Mouse (Mus musculus) thymus, postnatal 14 days (tissue): ENCODE measurements around the gene Zfp697.

Experiments
- DNase-seq: peaks from one replicate; pipeline ENCODE4 v3.0.0; 2021

Gene Zfp697

DNA sequence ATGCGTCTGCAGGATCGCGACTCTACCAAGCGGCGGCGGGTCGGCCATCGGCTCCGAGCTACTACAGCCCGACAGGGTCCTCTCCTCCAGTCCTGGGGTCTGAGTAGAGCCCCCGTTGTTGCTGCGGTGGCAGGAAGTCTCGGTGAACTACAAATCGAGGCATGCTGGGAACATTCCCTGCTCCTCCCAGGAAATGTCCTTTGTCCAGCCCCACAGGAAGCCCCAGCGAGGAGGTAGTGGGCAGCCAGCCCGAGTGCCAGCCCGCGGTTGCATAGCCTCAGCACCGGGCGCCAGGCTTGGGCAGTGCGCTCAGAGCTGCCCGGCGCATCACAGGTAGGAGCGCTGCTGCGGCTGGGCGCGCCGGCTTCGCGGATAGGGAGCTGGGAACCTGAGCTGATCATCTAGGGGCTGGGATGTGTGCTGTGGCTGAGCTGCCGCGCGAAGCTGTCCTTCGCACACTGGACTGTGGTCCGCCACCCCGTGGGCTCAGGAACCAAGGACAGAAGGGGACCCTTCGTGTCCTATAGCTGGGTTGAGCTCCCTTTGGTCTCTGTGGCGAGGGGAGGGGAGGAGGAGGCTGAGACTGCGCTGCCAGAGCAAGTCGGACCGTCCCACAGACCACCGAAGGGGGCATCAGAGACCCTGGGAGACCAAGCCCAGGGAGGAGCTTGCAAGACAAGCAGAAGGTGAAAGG, at the start of gene Zfp697:
TSS of gene Zfp697 (plus strand) at position 216 of the 694 bp plus-strand sequence.
- no peak for DNase-seq

- DNase-seq = no peak
Observed at GRCm38 (mm10) chr3:98334010-98334409, 48.3 kb upstream of the Zfp697 start.

GRCm38 (mm10) chr3:98335331-98335730, 46.9 kb upstream of the Zfp697 start:
- no peak for DNase-seq

DNA sequence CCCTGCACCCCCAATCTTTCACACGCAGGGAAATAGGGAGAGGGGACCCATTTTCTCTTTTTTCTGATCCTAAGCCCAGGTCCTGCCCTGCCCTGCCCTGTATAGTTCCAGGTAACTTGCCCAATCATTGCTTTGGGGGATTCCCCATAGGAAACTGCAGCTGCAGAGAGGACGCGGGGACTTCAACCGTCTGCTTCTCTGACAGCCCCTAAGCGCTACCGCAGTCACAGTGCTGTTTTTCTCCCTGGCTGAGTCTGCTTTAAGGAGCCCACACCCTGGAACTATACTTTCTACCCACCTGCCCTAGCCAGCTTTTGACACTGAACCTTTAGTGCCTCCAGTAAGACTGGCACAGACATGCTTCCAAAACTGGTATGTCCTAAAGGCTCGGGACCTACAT, 46.4 kb upstream of the Zfp697 start:
- DNase-seq = peak; percentile 61

GRCm38 (mm10) chr3:98336661-98337654, 45.3 kb upstream of the Zfp697 start:
- no peak for DNase-seq

- peak; percentile 63 for DNase-seq
Observed at GRCm38 (mm10) chr3:98338584-98339041, 43.6 kb upstream of the Zfp697 start.

GRCm38 (mm10) chr3:98339097-98339705, 43.1 kb upstream of the Zfp697 start:
- DNase-seq = peak; percentile 72

DNA sequence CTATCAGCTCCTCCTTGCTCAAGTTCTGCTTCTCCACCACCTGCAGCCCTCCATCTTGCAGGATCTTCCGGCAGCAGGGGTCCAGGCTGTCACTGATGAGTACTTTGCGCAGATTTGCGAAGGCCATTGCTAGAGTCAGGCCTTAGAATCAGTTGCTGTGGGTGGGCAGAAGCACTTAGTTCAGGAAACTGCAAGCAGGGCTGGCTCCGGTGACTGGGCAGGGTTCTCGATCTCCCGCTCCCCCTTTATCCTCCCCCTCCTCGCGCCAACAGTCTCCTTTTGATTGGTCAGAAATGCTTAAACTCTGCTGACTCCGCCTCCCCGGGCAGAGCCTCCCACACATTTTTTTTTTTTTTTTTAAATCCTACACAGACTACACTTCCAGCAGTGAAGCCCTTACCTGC, 42.6 kb upstream of the Zfp697 start, which contains the start of gene Phgdh:
TSS of gene Phgdh (minus strand) at position 285 of the 404 bp plus-strand sequence.
- DNase-seq = peak; percentile 87

DNA sequence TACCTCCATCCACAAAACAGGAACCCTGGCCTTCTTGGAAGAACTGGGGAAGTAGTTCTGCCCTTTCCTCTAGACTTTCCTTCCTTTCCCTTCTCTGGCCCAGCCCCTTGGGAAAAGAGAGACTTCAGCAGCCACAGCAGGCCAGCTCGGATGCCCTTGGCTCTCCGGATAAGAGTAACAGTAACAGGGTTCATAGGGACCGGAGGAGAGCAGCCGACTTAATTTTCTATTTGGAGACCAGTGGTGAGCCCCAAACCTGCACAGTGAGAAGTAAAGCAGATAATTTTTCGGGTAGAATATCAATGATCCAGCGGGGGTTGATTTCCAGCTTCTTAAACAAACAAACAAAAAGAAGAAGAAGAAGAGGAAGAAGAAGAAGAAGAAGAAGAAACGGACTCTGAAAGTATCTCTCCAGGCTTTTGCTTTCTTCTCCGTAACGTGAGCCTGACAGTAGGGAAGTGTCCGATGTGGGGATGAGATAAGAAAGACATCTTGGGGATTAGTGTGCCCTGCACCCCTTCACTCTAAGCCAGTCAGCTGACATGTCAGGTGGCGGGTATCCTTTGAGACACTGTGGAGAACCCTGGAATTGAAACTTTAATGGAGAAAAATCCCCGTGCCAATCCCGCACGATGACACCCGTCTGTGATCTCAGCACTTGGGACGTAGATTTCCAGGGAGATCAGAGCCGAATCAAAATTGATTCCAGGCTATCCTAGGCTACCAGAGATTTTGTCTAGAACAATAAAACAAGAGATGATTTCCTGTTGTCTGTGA, 41.3 kb upstream of the Zfp697 start:
- DNase-seq = no peak

GRCm38 (mm10) chr3:98343235-98343634, 39.0 kb upstream of the Zfp697 start:
- no peak for DNase-seq

DNA sequence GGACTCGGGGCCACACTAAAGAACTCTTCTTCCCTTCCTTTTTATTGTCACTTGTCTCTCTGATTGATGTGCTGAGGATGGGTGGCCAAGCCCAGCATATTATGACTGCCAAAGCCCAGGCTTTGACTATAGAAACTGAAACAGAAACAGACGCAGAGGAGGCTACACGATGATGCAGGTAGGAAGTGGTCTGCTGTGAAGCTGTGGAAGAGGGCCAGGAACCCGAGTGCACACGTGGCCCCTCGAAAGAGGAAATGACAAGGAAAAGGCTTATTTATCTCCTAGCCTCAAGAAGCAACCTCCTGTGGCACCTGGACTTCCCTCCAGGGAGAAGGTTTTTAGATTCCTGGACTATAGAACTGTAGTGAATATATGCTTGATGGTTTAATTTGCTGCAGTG, 34.2 kb upstream of the Zfp697 start:
- peak; percentile 52 for DNase-seq

GRCm38 (mm10) chr3:98348705-98349104, 33.6 kb upstream of the Zfp697 start:
- peak; percentile 40 for DNase-seq

- peak; percentile 74 for DNase-seq
Observed at GRCm38 (mm10) chr3:98353892-98354291, 28.4 kb upstream of the Zfp697 start.

- no peak for DNase-seq
Observed at GRCm38 (mm10) chr3:98355344-98356025, 26.8 kb upstream of the Zfp697 start.

DNA sequence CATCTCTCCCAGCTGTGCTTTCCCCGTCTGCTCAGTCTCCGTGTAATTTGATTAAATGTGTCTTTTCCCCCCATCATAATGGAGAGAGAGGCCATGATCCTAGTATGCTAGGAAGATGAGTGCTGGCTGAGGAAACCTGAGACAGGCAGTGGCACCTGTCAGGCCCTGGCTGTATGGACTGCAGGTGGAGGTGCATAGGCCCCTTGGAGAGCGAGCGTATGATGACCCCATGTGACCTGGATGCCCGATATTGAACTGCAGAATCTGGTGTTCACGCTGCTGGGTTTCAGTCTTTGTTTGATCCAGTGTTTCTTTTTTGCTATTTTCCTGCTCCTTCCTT, 26.3 kb upstream of the Zfp697 start:
- DNase-seq = no peak

DNA sequence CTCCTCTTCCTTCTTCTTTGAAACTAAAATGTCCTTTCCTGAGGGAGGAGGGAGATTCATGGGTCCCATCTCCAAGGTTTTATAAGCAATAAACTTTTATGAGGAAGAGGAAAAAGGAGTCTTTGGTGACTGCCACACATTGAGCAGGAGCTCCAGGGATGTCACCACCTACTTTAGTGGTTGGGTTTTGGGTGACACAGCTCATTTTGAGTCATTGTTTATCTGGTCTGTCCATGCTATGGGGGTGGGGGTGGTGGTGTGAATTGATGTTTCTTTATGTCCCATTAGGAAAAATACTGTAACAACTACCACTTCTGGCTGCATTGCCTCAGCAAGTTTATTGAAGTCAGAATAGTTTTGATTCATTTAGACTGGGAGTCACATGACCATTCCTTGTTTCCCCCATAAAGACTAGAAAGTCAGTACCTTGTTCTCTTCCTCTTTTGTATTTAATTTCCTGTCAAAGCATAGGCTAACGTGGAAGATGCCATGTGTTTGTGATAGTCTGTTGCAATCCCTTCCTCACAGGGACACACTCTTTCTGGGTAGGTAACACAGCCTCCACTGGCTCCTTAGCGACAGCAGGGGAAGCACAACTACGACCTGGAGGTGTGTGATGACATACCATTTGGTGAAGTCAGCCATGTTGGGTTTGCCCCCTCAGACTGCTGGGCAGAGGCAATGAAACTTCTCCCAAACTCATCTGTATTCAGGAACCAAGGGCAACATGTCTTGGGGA, 25.5 kb upstream of the Zfp697 start:
- no peak for DNase-seq

DNA sequence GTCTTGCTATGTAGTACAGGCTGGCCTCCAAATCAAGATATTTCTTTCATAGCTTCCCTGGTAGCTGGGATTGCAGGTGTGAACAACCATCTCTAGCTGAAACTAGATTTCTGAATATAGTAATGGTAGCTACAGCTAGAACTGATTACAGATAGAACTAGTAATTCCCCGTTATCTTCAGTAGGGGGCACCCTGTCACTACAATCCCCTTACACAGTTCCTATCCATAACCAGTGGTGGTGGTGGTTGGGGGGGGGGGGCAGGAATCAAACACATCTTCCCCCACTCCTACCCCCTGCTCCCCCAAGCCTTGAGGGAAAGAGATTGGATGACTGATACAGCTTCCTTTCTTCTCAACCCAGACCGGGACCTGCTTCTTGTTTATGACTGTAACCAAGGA, 19.5 kb upstream of the Zfp697 start:
- peak; percentile 35 for DNase-seq

- no peak for DNase-seq
Observed at GRCm38 (mm10) chr3:98366086-98366485, 16.2 kb upstream of the Zfp697 start.

DNA sequence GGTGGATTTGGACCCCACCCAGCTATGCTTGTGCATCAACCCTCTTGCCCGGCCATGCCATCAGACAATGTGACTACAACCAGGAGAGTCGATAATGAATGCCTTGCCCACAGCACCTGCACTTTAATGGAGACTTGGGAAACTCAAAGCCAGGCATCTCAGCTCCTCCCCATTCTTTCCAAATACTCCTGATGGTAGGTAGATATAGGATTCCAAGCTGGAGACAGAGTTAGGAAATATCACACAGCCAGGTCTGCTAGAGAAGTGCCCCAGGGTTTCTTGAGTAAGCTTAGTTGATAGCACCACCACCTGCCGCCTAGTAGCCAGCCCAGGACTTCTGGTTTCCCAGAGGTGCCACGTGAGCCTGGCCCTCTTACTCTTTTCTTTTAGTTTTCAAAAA, 15.4 kb upstream of the Zfp697 start:
- no peak for DNase-seq

GRCm38 (mm10) chr3:98368283-98368682, 14.0 kb upstream of the Zfp697 start:
- DNase-seq = no peak

DNA sequence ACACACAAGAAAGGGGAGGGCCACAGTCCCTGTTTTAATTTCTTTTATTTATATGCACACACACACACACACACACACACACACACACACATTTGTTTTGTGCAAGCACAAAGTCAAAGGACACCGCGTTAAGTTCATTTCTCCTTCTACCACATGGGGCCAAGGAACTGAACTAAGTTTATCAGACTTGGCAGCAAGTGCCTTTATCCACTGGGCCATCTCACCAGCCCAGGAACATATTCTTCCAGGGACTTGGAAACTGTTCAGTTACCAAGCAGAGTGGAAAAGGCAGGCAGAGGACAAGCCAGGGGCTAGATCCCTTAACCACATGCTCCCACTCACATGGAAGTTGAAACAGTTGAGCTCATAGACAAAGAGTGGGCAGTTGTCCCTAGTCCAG, 13.5 kb upstream of the Zfp697 start:
- DNase-seq = no peak
